Mouse (Mus musculus) small intestine, adult 2 months (tissue): ENCODE measurements around the gene Vps9d1. TPM values are rescaled to one million over a fixed set of nuclear protein-coding genes. Genes with fewer than 3 reads are reported as not detected.

Experiments
- H3K27ac ChIP-seq: fragments of 200-500 bp; 2 replicates; pipeline ENCODE4 v1.5.1; 2012; ENCODE audit warnings: low read depth, low read length, control low read depth, inconsistent platforms; ENCODE audit not compliant: insufficient read depth
- H3K27me3 ChIP-seq: fragments of 200-500 bp; 2 replicates; pipeline ENCODE4 v1.6.1; 2012; ENCODE audit warnings: mild to moderate bottlenecking, moderate library complexity, low read length, inconsistent platforms; ENCODE audit not compliant: control insufficient read depth, insufficient read depth
- H3K36me3 ChIP-seq: fragments of 200-500 bp; 2 replicates; pipeline ENCODE4 v1.6.1; 2012; ENCODE audit warnings: mild to moderate bottlenecking, low read length, control low read depth, inconsistent platforms; ENCODE audit not compliant: control insufficient read depth, insufficient read depth
- H3K4me1 ChIP-seq: fragments of 200-500 bp; 2 replicates; pipeline ENCODE4 v1.6.1; 2012; ENCODE audit warnings: low read length, inconsistent platforms, mixed read lengths; ENCODE audit not compliant: control insufficient read depth, insufficient read depth, insufficient read length
- H3K4me3 ChIP-seq: fragments of 200-500 bp; 2 replicates; pipeline ENCODE4 v1.5.1; 2012; ENCODE audit warnings: low read depth, mild to moderate bottlenecking, control low read depth, inconsistent platforms, low read length, moderate library complexity
- CTCF ChIP-seq: fragments of 200-500 bp; IDR thresholded peaks from 2 replicates; pipeline ENCODE4 v1.5.1; 2012; ENCODE audit warnings: low read depth, mild to moderate bottlenecking, control low read depth, inconsistent platforms, low read length, moderate library complexity, mixed read lengths; ENCODE audit not compliant: insufficient replicate concordance, insufficient read length; ENCODE audit errors: extremely low read depth
- POLR2A ChIP-seq: fragments of 200-500 bp; IDR thresholded peaks from 2 replicates; pipeline ENCODE4 v1.6.1; 2012; ENCODE audit warnings: low read depth, mild to moderate bottlenecking, control low read depth, inconsistent platforms, low read length, moderate library complexity
- WGBS: fragments of 180-500 bp; shearing (Covaris S2); methylation state at CpG from one replicate; pipeline ENCODE4 v1.1.7; 2018; 5-methylcytosine and 5-hydroxymethylcytosine counted together
- polyA plus RNA-seq: library from polyadenylated mRNA; depleted of rRNA; stranded (reverse); fragments of >200 nt; gene quantifications from 2 replicates; pipeline ENCODE4 v1.2.3, GENCODE M21; 2012; rRNA removed

The Vps9d1 gene
- polyA plus RNA-seq, result 48.3 and 106 TPM in 2 replicates

DNA sequence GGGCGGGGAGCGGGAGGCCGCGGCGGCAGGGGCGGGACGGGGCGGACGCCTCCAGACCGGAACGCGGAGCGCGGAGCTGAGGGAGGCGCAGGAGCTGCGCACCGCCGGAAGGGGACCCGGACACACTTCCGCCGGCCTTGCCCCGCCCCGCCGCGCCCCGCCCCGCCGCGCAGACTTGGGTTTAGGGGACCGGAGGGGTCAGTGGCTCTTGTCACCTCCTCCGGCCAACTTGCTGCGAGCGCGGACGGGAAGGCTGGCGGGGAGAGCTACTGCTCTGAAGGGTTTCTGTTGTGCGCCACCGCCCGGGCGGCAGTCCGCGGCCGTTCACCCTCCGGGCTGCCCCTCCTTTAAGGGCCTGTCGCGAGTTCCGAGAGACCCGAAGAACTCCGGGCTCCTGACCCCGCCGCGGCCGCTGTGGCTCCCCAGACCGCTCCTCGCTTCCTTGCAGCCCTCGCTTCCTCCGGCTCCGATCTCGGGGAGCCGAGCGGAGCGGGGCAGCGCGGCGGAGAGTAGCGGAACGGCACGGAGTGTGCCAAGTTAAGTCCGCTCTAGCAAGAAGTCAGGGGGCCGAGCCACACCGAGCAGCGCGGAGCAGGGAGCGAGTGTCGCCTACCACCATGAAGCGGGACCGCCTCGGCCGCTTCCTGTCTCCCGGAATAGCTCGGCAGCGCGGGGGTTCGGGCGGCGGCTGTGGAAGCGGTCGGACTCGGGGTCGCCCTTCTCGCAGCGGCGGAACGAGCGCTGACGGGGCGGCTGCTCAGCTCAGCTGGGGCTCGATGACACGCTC is at the start of gene Vps9d1, which contains the start of gene Zfp276:
Gene Vps9d1 (minus strand): TSS at position 250 of the 787 bp plus-strand sequence.
Gene Zfp276 (plus strand): TSS at position 97 of the 787 bp plus-strand sequence.
- H3K4me3 ChIP-seq, result peak within 1 kb of the TSS; percentile 97
- H3K36me3 ChIP-seq, result peaks cover 36% of the 10 kb centered on the region
- no peaks in the 10 kb centered on the region for H3K27me3 ChIP-seq
- TF ChIP-seq POLR2A (no peak; the same call in 1 of the 2 replicates), CTCF (no peak)
- peaks cover 9% of the 10 kb centered on the region for H3K4me1 ChIP-seq
- under 1% methylated on average over 91 of the region's 99 CpGs for WGBS
- H3K27ac ChIP-seq, result peak within 1 kb of the TSS; percentile 63

- 80% methylated on average over 11 of the region's 11 CpGs for WGBS
- no peak overlapping the region for H3K27ac ChIP-seq
- TF ChIP-seq CTCF (no peak), POLR2A (no peak)
Observed at GRCm38 (mm10) chr8:123298301-123298700, 44.2 kb upstream of the Vps9d1 start.

DNA sequence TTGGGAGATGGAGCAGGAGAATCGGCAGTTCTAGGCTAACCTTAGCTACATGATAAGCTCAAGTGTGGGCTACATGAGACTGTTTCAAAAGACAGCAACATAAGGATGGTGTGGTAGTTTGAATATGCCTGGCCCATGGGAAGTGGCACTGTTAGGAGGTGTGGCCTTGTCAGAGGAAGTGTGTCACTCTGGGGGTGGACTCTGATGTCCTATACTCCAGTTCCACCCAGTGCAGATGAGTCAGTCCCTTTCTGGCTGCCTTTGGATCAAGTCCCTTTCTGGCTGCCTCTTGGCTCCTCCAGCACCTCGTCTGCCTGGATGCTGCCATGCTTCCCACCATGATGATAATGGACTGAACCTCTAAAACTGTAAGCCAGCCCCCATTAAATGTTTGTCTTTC is 38.6 kb upstream of the Vps9d1 start:
- 88% methylated on average over 2 of the region's 2 CpGs for WGBS
- no peak for TF ChIP-seq CTCF
- no peak for TF ChIP-seq POLR2A

More at GRCm38 (mm10) chr8:123298301-123298700, 44.2 kb upstream of the Vps9d1 start:
- no peaks in the 10 kb centered on the region for H3K4me1 ChIP-seq
- no peaks in the 10 kb centered on the region for H3K27me3 ChIP-seq
- H3K36me3 ChIP-seq, result no peaks in the 10 kb centered on the region; the same call in 1 of the 2 replicates
- H3K4me3 ChIP-seq, result no peak overlapping the region

DNA sequence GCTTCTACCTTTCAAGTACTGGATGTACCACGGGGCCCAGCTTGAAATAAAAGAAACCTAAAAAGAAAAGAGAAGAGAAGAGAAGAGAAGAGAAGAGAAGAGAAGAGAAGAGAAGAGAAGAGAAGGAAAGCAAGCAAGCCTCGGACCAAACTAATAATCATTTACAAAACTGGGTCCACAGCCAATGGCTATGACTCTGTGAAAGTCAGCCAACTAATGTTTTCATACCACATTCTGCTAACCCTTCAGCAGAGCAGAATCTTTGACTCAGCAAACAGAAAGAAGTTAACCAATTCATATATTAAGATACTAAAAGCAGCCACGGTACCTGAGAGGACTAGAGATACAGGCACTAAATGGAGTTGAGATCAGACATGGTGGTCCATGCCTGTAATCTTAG is 38.1 kb upstream of the Vps9d1 start:
- no peaks in the 10 kb centered on the region for H3K4me1 ChIP-seq
- no peaks in the 10 kb centered on the region; the same call in none of the 2 replicates for H3K36me3 ChIP-seq
- H3K27ac ChIP-seq, result no peak overlapping the region
- WGBS, result 77% methylated on average over 3 of the region's 3 CpGs
- H3K27me3 ChIP-seq, result no peaks in the 10 kb centered on the region
- H3K4me3 ChIP-seq, result no peak overlapping the region
- TF ChIP-seq POLR2A (no peak), CTCF (no peak)

More for the DNA sequence above, 38.6 kb upstream of the Vps9d1 start:
- H3K4me3 ChIP-seq, result no peak overlapping the region
- no peaks in the 10 kb centered on the region for H3K27me3 ChIP-seq
- H3K36me3 ChIP-seq, result no peaks in the 10 kb centered on the region; the same call in none of the 2 replicates
- H3K27ac ChIP-seq, result no peak overlapping the region
- H3K4me1 ChIP-seq, result no peaks in the 10 kb centered on the region

DNA sequence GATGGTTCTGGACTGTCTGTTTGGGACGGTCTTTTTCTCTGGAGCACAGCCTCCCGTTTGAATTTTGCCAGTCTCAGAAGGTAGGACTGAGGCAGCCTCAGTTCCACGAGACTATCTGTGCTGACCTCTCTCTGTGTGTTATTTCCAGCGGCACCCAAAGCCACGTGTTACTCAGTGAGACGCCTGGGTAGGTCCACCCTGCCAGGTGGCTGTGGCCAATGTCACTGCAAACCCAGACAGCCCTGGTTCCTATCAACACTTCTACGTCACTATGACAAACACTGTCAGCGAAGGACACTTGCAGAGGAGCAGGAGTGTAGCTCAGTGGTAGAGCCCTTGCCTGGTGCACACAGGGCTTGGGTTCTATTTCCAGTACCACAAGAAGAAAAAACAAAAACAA is 37.6 kb upstream of the Vps9d1 start:
- Histone ChIP-seq H3K4me3 (no peak overlapping the region), H3K27ac (no peak overlapping the region), H3K27me3 (no peaks in the 10 kb centered on the region), H3K36me3 (no peaks in the 10 kb centered on the region; the same call in none of the 2 replicates), H3K4me1 (no peaks in the 10 kb centered on the region)
- TF ChIP-seq POLR2A, result no peak
- no peak for TF ChIP-seq CTCF
- 82% methylated on average over 8 of the region's 8 CpGs for WGBS

GRCm38 (mm10) chr8:123290679-123291078 is 36.5 kb upstream of the Vps9d1 start:
- Histone ChIP-seq H3K36me3 (peaks cover 1% of the 10 kb centered on the region), H3K27ac (no peak overlapping the region), H3K27me3 (no peaks in the 10 kb centered on the region), H3K4me1 (no peaks in the 10 kb centered on the region), H3K4me3 (no peak overlapping the region)
- no peak for TF ChIP-seq POLR2A
- no peak for TF ChIP-seq CTCF
- 95% methylated on average over 8 of the region's 8 CpGs for WGBS

DNA sequence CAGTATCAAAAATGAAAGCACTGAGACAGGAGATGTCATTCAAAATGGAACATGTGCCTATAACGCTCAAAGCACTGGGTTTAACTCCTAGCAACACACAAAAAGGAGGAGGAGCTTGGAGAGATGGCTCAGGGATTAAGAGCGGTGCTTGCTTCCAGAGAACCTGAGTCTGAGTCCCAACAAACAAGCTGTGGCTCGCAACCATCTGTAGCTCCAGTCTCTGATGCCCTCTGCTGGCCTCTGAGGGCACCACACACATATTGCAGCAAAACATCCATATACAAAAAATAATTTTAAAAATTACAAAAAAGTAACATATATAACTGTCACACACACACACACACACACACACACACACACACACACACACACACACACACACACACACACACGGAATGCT is 36.0 kb upstream of the Vps9d1 start:
- WGBS, result 85% methylated on average over 4 of the region's 4 CpGs
- Histone ChIP-seq H3K4me1 (no peaks in the 10 kb centered on the region), H3K36me3 (peaks cover 1% of the 10 kb centered on the region), H3K27ac (no peak overlapping the region), H3K4me3 (no peak overlapping the region), H3K27me3 (no peaks in the 10 kb centered on the region)
- TF ChIP-seq POLR2A (no peak), CTCF (peak; percentile 65; the same call in 1 of the 2 replicates)
